Mouse (Mus musculus) kidney, adult 10 weeks (tissue): ENCODE data around the gene Rabl3. TPM values are rescaled to one million over a fixed set of nuclear protein-coding genes. Genes with fewer than 3 reads are reported as not detected.

Experiments
- polyA plus RNA-seq: library from polyadenylated mRNA; stranded (reverse); fragments of 350-450 nt; fragmentation: Illumina TruSeq; extraction: RNeasy Lipid Tissue Mini Kit (QIAGEN cat#74804); gene quantifications from one replicate; pipeline ENCODE4 v1.2.3, GENCODE M21; 2014; ENCODE audit warnings: low read depth, low replicate concordance

The Rabl3 gene
- polyA plus RNA-seq = 17.7 TPM

DNA sequence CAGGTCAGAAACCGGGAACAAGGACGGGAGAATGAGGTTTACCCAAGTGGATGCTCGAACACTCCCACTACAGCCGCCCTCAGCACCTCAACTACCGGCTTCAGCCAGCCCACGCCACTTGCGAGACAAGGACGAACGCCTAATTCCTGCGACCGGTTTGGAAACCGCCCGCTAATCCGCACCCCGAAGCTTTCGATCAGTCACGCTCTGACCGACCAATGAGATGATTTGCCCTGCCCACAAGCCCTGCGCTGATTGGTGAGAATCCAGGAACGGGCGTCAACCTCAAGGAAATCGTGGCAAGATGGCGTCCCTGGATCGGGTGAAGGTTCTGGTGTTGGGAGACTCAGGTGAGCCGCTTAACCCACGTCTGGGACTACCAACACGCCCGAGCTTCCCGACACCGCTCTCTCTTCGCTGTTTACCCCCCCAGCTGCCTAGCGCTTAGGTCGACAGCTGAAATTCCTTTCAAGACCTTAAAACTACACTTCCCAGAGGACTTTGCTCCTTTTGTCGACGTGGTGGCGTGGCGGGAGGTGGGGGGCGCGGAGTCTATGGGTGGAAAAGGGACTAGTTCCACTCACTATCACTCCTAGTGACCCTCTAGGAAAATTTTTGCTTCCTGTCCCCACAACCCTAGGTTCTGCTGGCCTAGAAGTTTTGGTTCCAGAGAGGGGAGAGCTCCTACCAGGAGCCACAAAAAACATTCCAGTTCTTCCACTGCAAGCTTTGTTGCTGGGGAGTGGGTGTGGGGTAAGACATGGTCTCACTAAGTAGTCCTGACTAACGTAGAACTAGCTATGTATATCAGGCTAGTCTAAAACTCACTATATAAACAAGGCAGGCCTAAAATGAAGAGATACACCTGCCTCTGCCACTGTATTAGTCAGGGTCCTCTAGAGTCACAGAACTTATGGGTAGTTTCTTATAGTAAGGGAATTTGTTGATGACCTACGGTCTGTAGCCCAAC, at the start of gene Rabl3, which contains the start of gene Gtf2e1:
Rabl3 (plus strand) TSS at position 275 of the 970 bp plus-strand sequence.
Gtf2e1 (minus strand) TSS at position 179 of the 970 bp plus-strand sequence.

DNA sequence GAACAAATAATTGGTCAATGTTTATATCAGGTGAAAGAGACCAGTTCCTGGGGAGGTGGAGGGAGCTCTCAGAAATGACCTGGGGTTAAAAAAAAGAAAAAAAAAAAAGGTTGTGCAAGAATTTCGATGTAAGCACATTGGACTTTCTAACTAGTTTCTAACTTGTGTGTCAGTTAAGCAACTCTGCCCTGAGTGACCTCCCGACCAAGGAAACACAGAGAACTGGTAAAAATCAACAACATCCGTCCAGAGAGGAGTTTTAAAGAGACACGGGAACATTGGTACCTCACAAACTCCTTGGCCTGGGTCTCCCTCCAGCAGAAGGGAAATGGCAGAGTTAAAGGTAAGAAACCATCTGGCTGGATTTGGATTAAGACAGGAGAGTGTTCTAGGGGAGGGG, 40.3 kb downstream of the Rabl3 start, which contains the start of gene Hgd:
Hgd (plus strand) TSS at position 160 of the 400 bp plus-strand sequence.

Other genes with a start within 250 kb of the Rabl3 start
- gene Stxbp5l, start 154.9 kb upstream of the Rabl3 start, polyA plus RNA-seq = 15.6 TPM
- 12.3 TPM for gene Gtf2e1, start 96 bp upstream of the Rabl3 start, polyA plus RNA-seq
- 545 TPM for gene Hgd, start 40.3 kb downstream of the Rabl3 start, polyA plus RNA-seq
- 586 TPM for gene Ndufb4, start 114.6 kb downstream of the Rabl3 start, polyA plus RNA-seq
- 33.3 TPM for gene Fstl1, start 237.0 kb downstream of the Rabl3 start, polyA plus RNA-seq